Mouse (Mus musculus) adrenal gland, adult 8-10 months (tissue): ENCODE measurements at regions not wholly inside any gene's neighbourhood (a gene's known extent, or its start where the extent isn't known, plus 50 kb on each side); places are given as distances from the start of the nearest gene placed in this dataset.
"Not testable (repeated sequence)": the region's sequence is repeated elsewhere in the genome, so short reads cannot be mapped to it uniquely, and the experiment has no call there.

Experiments
- DNase-seq: peaks from one replicate; pipeline ENCODE4 v3.0.0; 2022

- no peak for DNase-seq
Measured at GRCm38 (mm10) chr19:51355701-51356100, 677.3 kb upstream of the Sorcs1 start.

DNA sequence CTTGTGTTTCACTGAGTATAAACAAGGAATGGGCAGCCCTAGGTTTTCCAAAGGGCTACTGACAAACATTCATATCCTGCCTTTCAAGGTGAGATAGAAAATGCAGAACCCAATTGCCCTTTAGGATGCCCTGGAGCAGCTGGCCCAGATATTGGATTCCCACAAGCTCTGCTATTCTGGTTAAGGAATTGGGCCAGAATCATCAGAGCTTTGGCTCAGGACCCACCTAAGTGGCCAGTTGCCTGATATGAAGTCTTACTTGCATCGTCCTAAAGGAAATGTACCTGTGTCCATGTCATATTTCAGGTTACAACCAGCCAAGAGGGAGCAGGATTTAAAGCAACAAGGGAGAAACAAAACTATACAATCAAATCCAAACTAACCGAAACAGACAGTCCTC, 662.0 kb upstream of the Sorcs1 start:
- DNase-seq: no peak

GRCm38 (mm10) chr19:51330010-51330409, 651.6 kb upstream of the Sorcs1 start:
- DNase-seq: no peak

DNA sequence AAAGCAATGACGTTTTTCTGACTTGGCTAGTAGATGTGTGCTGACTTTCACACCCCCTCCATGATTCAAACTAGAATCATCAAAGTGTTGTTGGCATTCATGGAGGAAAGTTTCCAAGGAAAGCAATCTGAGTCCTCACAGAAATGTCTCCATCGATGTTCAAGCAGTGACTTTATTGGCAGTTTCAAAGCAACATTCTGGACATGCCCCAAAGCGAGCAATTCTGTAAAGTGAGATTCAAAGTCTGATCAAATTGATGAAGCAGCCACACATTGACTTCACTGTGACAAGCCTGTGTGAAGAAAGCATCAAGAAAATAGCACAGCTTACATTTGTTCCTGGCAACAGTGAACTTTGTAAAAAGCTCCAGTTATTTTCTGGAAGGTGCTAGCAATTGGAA, 625.3 kb upstream of the Sorcs1 start:
- DNase-seq: no peak

- not testable (repeated sequence) for DNase-seq
Measured at GRCm38 (mm10) chr19:51296631-51297030, 618.2 kb upstream of the Sorcs1 start.

DNA sequence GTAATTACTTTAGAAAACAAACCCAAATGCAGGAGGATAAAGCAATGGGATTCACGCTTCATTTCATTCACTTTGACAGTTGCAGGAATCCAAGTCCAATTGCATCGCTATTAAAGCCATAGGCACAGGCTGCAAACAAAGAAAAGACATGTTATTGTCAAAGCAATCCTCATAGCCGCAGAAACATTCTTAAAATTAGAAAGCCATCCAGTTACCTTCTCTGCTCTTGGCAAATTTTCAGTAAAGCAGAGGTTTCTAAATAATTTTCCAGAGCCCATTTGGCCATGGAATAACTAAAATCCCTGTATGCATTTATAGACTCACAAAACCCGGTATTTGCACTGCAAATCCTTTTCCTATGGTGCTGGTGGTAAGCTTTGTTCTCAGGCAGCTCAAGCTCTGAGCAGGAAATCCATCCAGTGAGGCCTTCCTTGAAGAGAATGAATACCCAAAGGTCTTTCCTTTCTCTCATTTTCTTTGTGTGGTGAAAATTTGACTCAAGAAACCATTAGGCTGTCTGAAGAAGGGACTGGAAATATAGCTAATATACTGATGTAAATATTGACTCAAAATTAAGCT, 590.6 kb upstream of the Sorcs1 start:
- no peak for DNase-seq

DNA sequence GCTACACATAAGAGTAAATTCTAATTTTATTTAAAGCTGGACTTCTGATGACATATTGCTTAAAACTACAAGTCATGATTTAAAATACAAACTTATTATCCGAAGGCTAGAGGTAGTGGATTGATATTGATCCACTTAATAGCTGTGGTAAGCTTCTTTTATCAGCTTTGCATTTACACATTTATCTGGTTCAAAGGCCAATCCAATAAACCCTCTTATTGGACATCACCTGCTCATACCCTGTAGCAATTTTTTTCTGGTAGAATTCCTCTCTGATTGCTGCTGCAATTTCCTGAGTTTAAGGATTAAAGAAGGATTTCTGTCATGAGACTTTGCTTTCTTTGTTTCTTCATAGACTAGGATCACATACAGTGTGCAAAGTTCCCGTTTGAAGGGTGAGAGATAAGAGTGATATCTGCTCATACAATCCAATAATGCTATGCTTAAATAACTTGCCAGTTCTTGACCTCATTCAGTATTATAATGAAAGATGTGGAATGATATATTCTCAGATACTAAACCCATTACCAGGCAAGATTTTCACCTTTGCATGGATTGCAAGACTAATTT, 561.9 kb upstream of the Sorcs1 start:
- DNase-seq: no peak

DNA sequence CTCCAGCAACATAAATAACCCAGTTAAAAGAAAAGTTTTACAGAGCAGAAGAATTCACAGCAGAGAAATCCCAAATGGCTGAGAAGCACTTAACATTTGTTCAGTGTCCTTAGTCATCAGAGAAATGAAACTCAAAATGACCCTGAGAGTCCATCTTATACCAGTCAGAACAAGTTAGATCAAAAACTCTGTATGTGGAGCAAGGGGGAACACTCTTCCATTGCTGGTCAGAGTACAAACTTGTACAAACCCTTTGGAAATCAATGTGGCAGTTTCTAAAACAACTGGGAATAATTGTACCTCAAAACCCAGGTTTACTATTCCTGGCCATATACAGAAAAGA, 559.7 kb upstream of the Sorcs1 start:
- DNase-seq: no peak

DNA sequence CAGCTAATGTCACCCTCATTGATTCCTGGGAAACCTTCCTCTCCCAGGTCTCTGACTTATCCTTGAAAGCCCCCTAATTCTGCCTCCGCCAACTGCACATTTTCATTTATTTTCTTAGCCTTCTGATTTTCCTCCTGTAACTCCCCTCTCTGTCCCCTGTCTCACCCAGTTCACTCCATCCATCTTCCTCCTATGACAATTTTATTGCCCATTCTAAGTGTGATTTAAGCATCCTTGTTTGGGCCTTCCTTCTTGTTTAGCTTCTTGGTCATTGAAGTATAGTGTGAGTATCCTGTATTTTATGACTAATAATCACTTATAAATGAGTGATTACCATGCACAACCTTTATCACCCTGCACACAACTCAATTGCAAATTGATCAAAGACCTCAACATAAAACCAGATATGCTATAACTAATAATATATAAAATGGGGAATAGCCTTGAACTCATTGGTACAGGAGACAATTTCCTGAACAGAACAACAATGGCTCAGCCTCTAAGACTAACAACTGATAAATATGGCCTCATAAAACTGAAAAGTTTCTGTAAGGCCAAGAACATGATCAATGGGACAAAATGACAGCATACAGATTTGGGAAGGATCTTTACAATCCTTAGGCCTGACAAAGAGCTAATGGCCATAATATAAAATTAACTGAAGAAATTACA, 559.2 kb upstream of the Sorcs1 start:
- DNase-seq: no peak

DNA sequence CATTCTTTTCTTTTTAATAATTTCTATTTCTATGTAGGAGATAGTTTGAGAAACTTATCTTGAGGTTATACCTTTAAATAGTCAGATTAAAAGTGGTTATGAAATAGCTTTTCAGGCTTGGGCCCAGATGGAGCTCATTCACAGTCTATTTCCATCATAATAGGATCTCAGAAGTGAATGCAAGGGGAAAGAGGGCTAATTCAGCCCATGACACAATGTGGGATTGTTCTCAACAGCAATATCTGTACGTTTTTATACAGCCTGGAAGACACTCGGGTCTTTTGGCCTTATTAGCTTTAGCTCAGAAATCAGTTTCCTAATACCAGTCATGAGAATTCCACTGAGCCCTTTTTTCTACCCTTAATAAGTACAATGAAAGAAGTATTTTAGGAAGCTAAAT, 554.1 kb upstream of the Sorcs1 start:
- DNase-seq: no peak

- DNase-seq: no peak
Measured at GRCm38 (mm10) chr19:51226932-51227331, 548.5 kb upstream of the Sorcs1 start.

DNA sequence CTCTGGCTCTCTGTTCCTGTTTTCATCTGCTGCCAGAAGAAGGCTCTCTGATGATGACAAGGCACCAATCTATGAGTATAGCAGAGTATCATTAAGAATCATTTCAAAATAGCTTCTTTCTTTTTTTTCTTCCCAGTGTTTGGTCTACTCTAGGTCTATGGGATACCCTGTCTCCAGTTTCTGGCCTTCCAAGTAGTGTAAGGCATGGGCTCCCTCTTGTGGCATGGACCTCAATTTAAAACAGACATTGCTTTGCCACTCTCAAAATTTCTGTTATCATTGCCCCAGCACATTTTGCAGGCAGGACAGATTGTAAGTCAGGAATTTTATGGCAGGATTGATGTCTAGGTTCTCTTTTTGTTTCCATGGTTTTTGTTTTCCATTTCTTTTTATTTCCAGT, 522.9 kb upstream of the Sorcs1 start:
- peak; percentile 1 for DNase-seq
